Mouse (Mus musculus) lung, postnatal 10 days (tissue): ENCODE data around the gene Tbc1d8b.
A peak's percentile ranks its signal among the peaks of the same experiment; 100 is the strongest.
"Not testable (repeated sequence)": the region's sequence is repeated elsewhere in the genome, so short reads cannot be mapped to it uniquely, and the experiment has no call there.

Experiments used
- DNase-seq: peaks from one replicate; pipeline ENCODE4 v3.0.0; 2021

The Tbc1d8b gene

GRCm38 (mm10) chrX:139684775-139685695 is at the start of gene Tbc1d8b:
TSS of gene Tbc1d8b (plus strand) at chrX:139684996.
- peak; percentile 91 for DNase-seq

- no peak for DNase-seq
Measured at GRCm38 (mm10) chrX:139639744-139640143, 45.1 kb upstream of the Tbc1d8b start.

- no peak for DNase-seq
Measured at GRCm38 (mm10) chrX:139640418-139640817, 44.4 kb upstream of the Tbc1d8b start.

GRCm38 (mm10) chrX:139652226-139652625 is 32.6 kb upstream of the Tbc1d8b start:
- DNase-seq = no peak

- DNase-seq = no peak
Measured at GRCm38 (mm10) chrX:139653292-139653691, 31.5 kb upstream of the Tbc1d8b start.

GRCm38 (mm10) chrX:139654350-139655063 is 30.3 kb upstream of the Tbc1d8b start:
- no peak for DNase-seq

DNA sequence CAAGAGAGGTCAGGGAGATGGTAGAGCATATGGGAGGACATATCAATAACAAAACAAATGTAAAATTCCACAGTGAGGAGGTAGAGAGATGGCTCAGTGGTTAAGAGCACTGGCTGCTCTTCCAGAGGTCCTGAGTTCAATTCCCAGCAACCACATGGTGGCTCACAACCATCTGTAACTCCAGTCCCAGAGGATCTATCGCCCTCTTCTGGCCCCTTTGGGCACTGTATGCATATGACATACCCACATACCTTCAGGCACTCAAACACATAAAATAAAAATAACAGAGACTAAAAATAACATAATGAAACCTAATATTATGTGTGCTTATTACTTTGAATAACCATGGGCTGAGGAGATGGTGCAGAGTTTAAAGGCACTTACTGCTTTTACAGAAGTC is 22.7 kb upstream of the Tbc1d8b start:
- no peak for DNase-seq

DNA sequence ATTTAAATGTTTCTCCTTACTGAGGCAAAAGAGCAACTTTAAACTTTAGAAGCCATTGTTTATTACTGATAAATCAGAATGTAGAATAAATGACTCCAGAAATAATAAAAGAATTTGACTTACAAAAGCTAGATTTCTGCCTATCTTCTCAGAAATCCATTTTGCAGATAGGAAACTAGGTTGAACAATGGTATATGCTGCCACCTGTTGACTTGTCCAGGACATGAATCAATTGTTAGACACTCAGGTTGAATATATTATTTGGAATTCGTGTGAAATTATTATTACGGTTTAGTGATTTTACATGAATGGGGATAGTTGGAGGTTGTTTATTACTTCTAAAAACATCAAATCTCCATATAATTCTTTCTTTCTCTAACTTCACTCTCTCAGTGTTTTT is 19.0 kb upstream of the Tbc1d8b start:
- DNase-seq = peak; percentile 6

GRCm38 (mm10) chrX:139684410-139684774 is 404 bp upstream of the Tbc1d8b start:
- DNase-seq = no peak

DNA sequence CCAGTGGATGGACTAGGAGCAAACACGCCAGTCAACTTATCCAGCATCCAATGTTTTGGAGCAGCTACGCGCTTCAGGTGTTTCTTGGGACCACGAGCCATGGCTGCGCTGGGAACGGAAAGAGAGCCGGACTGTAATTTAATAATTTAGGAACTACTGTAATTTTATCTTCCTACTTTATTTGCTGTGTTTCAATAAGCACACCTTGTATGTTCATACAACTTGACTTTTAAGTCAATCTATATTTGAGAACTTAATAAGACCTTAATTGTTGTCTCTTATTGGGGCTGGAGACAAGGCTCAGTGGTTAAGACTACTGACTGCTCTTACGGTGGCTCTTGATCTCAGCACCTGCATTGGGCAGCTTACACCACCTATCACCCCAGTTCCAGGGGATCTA is 29.6 kb downstream of the Tbc1d8b start, which contains the start of gene Gm15013:
Gm15013 (minus strand) TSS at position 101 of the 400 bp plus-strand sequence.
- DNase-seq = no peak

DNA sequence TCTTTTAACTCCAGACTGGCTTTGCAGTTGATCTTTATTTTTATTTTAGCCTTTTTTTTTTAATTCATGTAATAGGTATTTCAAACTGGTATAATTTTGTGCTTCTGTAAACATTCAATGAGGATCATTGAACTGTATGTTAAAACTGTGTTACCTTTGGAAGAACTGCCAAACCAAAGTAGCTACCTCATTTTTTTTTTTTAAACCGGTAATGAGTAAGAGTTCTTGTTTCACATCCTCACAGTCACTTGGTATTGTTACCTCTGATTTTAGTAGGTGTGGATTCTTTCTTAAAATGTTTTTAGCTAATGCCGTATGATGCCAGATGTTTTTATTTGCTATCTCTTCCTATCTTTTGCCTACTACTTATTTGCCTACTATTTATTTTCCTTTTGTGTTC is 37.6 kb downstream of the Tbc1d8b start:
- no peak for DNase-seq

DNA sequence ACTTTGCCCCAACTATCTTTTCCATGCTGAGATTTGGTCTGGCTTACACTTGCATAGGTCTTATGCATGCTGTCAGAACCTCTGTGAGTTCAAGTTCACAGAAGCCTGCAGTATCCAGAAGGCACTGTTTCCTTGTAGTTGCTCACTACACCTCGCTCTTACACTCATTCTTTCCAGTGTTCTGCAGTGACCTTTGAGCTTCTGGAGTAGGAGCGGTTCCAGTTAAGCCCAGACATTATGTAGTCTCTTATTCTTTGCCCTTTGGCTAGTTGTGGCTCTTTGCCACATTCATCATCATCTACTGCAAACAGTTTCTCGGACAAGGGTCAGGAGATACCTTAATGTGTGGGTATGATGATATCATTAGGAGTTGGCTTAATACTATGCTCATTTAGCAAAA is 45.7 kb downstream of the Tbc1d8b start:
- DNase-seq = no peak

DNA sequence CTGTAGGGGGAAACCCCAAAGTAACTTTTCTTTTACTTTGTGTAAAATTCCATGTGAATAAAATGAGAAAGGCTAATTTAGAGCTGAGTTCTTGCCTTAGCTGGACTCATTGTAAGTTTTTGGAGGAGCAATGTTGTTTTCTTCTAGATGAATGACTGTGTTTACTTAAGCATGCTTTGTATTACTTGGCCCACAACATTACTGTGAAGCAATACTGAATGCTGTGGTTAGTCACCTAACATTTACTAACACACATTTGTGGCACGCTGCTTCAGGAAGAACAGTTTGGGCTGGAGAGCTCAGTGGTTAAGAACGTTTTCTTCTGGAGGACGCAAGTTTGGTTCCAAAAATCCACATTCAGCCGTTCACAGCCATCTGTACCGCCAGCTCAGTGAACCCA is 52.3 kb downstream of the Tbc1d8b start:
- no peak for DNase-seq

GRCm38 (mm10) chrX:139751855-139752254 is 67.1 kb downstream of the Tbc1d8b start:
- DNase-seq = peak; percentile 54

- DNase-seq = not testable (repeated sequence)
Measured at GRCm38 (mm10) chrX:139758634-139759033, 73.8 kb downstream of the Tbc1d8b start.

DNA sequence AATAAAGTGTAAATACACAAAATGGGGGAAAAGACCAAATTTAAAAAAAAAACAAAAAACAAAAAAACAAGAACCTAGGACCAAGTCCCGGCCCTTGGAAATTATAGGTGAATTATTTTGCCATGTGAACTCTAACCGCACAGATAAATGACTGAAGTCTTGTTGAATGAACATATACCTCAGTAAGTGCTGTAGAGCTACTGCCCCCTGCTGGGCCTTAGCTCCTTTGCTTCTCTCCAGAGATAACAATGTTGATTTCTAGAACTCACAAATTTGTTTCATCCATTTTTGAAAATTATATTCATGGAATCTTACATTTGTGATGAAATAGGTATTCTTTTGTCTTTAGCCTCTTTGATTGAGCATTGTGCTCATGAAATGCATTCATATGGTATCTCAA is 77.8 kb downstream of the Tbc1d8b start:
- DNase-seq = no peak

DNA sequence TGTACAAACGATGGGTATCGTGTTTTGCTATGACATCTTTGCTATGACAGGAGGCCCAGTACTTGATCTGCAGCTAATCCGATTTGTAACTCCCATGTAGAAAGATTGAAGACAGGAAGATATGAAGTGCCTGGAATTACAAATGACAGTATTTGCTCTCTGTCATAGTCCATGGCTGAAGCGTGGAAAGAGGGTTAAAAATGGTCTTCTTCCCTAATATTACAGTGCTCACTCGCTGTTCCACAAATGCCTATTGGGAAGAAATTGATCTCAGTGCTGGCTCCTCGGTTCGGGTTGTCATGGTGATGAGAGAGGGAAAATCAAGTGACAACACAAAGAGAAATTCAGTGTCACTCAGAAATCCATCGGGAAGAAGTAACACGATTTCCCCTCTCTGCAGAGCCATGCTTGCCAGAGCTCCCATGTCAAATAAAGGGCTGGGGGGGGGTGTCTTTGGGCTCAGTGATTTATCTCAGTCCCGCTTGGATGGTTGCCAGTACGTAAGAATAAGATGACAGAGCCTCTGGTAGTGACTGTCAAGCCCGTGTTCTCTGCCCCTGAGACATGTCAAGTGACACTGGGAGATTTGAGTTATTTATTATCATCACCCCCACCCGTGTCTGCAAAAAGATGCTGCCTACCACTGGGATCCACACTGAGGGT is 85.3 kb downstream of the Tbc1d8b start:
- DNase-seq = no peak

GRCm38 (mm10) chrX:139774309-139775083 is 89.7 kb downstream of the Tbc1d8b start:
- DNase-seq = peak; percentile 59

DNA sequence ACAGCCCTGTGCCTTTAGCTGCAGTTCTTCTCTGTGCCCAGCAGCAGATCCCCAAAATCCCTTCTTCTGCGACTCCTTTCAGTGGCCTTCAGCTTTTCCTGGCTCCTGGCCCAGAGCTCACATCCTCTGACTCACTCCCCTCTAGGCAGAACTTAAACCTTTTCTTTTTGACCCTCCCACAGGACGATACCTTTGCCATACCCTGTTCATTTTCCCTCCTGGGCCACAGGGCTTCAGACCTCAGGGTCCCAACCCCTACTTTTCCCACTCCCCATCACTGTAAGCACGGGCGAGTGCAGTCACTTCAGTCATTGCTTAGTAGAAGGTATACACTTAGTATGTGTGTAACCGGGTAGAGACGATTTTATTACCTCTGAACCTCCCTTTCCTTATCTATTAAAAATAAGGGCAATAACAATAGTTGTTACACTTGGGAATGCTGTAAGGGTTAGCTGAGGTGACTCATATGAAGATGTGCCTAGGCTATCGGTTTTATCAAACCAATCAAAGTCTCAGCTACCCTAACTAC is 90.4 kb downstream of the Tbc1d8b start:
- DNase-seq = no peak

DNA sequence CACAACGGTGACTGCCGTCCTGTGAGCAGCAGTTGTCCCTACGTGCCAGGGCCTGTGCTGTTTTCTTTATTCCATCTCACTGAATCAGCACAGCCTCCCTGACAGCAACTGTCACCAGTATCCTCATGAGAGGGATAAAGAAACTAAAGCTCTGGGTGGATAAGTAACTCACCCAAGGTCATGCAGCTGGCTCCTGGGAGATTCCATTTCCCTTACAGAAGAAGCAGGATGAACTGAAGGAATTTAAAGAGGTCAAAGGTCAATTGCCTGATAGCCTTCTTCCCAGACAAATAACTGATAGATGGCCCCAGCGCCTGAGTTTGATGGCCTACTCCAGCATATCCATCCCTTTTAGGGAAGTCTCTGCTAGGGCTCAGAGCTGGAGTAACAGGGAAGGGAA is 92.6 kb downstream of the Tbc1d8b start:
- no peak for DNase-seq

- no peak for DNase-seq
Measured at GRCm38 (mm10) chrX:139778886-139779285, 94.1 kb downstream of the Tbc1d8b start.

DNA sequence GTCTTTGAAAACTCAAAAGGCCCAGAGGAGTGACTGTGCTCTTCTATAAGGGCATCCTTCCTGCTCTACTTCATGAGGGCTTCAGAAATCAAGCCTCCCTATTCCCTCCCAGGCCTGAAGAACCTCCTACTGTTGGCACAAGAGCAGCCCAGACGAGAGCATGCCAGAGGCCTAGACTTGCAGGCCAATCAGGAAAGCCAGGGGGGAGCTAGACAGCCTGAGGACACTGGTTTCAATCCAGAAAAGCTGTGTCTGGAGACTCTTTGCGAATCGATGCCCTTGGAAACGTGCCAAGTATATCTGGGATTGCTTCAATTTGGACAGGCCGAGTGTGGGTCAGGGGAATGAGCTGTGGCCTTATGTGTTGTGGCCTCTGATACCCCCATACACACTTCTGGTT is 94.6 kb downstream of the Tbc1d8b start:
- DNase-seq = peak; percentile 33
